Mouse (Mus musculus): ENCODE results near the gene Slc2a4.
"Not testable (repeated sequence)": the region's sequence is repeated elsewhere in the genome, so short reads cannot be mapped to it uniquely, and the experiment has no call there.

The Slc2a4 gene

GRCm38 (mm10) chr11:69970775-69971174, 22.8 kb upstream of the Slc2a4 start:
- DNase-seq (ENCODE audit: low read depth): no peak

DNA sequence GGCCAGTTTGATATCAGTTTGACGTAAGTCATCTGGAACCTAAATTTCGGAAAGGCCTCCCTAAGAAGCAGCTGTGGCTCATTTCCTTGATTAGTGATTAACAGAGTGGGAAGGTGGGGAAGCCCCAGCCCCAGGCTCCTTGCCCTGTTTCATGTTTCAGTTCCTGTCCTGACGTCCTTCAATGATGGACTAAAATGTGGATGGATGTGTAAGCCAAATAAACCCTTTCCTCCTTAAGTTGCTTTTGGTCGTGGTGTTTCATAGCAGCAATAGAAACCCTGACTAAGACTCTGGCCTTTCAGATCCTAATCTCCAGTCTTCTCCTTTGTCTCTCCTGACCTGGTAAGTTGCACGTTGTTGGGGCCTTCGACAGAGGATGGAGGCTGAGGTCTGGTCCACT, 22.2 kb upstream of the Slc2a4 start:
- no peak for DNase-seq (ENCODE audit: low read depth)

DNA sequence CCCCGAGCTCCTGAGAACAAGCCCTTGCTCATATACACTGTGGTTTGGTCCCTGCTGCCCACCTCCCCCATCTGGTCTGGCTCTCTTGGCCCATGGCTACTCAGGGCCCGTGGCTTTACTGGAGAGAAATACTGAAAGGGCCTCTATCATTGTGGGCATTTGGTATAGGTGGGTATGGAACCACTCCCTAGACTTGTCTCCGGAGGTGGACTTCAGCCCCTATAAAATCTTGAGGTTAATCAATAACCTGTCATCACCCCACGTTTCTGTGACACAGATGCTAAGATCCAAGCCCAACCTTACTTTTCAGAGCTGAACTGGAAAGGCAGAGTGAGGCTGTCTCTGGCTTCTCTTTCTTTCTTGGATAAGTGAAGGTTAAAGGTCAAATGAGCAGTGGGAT, 20.8 kb upstream of the Slc2a4 start:
- DNase-seq (ENCODE audit: low read depth): no peak

DNA sequence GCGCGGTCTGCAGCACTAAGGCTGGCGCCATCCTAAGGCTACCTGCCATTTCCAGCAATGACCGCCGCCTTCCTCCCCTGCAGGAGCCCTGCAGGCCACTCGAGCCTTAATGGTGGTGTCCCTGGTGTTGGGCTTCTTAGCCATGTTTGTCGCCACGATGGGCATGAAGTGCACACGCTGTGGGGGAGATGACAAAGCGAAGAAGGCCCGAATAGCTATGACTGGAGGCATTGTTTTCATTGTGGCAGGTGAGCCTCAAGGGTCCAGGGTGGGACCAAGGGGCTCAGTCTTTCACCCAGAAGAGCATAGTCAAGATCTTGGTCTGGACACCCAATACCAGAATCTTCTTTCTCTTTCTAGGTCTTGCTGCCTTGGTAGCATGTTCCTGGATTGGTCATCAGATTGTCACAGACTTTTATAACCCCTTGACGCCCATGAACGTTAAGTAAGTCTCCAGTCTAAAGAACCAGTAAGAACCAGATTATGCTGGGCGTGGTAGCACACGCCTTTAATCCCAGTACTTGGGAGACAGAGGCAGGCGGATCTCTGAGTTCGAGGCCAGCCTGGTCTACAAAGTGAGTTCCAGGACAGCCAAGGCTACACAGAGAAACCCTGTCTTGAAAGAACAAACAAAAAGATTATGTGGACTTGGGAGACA, 19.0 kb upstream of the Slc2a4 start:
- DNase-seq (ENCODE audit: low read depth): no peak

DNA sequence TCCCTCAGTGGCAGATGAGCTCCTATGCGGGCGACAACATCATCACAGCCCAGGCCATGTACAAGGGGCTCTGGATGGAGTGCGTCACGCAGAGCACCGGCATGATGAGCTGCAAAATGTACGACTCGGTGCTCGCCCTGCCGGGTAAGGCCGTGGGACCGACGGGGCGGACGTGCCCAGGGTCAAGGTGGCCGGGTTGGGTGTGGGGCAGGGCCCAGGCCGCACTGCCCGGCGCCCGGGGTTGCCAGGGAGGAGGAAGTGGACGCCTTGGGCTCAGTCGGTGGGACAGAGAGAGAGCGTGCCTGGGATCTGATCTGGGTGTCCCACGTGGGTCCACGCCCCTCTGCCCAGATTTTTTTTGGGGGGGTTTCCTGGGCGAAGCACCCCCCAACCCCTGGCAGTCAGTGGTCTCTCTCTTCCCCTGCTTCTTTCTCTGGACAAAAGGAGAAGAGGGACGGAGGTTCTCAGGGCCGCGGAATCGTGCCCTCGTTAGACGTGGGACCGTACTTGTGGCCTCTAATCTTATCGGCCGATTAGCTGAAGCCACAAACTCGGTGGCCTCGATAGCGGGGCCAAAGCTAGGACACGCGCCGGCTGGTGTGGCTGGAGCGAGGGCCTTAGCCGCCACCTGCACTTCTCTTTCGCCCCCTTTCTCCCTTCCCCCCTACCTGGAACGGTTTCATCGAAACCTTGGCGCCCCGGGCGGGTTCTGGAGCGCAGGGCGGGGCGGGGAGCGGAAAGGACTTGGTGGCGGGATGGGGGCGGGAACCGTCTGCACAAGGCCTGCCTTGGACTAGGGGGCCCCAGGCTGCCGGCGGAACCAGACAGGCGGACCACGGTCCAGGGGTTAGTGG, 18.2 kb upstream of the Slc2a4 start:
- peak; percentile 47 for DNase-seq (ENCODE audit: low read depth)

- DNase-seq (ENCODE audit: low read depth): peak; percentile 35
Measured at GRCm38 (mm10) chr11:69965271-69966005, 17.4 kb upstream of the Slc2a4 start.

DNA sequence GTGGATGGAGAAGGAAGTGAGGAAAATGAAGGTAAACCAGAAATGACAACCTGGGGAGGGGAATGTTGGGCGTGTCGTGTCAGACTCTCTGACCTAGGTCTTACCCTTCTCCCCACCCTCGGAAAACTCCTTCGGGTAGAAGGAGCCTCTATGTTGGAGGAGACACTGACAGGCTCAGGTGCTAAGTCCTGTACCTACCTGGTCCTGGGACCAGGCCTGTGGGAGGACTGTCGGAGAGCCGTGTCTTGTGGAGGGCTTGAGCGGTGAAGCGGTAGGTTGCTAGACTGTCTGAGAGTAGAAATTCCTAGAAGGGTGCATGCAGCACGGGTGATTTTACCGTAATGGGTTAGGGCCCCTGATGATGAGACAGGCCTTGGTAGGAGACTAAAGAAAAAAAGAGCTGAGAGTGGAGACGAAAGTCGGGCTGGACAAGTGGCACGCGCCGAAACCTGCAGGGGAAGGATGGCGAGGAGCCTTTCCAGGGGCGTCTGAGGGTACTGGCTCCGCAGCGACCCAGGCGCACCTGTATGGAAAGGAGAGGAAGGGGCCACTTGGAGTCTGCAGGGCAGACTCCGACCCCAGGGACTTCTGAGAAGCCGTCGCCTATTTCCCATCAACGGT, 16.8 kb upstream of the Slc2a4 start, which contains the start of gene Cldn7:
TSS of gene Cldn7 (plus strand) at position 130 of the 621 bp plus-strand sequence.
- no peak for DNase-seq (ENCODE audit: low read depth)

- DNase-seq (ENCODE audit: low read depth): peak; percentile 44
Measured at GRCm38 (mm10) chr11:69961841-69962240, 13.9 kb upstream of the Slc2a4 start.

DNA sequence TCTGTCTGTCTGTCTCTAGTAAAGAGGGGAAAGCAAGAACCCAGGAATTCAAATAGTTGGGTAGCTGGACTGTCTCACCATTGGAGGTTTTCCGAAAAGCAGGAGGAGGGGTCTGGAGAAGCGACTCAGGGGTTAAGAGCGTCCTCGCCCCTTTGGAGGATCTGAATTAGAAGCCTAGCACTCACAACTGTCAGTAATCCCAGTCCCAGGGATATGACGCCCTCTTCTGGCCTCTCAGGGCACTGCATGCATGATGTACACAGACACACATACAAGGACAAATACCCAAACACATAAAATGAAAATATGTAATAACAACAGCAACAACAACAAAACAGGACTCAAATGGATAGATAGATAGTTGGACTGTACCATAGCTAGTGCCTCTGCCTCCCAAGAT, 12.6 kb upstream of the Slc2a4 start:
- peak; percentile 59 for DNase-seq (ENCODE audit: low read depth)

GRCm38 (mm10) chr11:69956218-69956617, 8.2 kb upstream of the Slc2a4 start:
- peak; percentile 40 for DNase-seq (ENCODE audit: low read depth)

DNA sequence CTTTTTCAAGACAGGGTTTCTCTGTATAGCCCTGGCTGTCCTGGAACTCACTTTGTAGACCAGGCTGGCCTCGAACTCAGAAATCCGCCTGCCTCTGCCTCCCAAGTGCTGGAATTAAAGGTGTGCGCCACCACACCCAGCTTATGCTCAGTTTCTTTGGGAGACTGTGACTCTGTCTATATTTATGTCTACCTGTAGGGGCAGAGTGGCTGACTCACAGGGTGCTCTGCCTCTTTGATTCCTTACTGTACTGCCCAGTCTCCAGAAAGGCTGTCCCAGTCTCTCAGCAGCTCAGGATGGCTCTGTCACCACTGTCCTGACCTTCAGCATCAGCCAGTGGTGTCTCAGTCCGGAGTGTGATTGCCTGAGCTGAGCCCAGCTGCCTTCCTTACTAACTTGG, 7.6 kb upstream of the Slc2a4 start:
- not testable (repeated sequence) for DNase-seq (ENCODE audit: low read depth)

DNA sequence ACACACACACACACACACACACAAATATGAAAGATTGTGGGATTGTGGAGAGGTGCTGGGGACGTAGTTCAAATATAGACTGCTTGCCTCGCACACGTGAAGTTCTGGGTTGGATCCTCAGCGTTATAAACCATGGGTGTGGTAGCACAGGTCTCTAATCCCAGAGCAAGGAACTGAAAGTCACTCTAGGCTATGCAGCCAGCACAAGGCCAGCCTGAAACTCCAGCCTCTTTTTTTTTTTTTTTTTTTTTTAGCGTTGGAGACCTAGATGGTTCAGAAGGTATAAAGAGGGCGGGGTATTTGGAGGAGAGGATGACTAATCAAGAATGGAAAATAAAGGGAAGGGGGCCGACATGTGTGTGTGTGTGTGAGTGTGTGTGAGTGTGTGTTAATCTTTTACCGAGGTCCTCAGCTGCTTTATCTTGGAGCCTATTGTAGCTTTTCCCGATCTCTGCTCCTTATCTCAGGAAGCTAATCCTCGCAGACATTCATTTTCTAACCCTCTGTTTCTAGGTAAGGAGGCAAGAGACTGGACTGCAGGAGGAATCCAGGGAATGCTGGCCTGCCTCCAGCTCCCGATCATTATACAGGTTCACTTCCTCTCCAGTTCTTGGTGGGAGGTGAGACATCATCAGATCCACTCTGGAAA, 5.4 kb upstream of the Slc2a4 start:
- DNase-seq (ENCODE audit: low read depth): no peak

DNA sequence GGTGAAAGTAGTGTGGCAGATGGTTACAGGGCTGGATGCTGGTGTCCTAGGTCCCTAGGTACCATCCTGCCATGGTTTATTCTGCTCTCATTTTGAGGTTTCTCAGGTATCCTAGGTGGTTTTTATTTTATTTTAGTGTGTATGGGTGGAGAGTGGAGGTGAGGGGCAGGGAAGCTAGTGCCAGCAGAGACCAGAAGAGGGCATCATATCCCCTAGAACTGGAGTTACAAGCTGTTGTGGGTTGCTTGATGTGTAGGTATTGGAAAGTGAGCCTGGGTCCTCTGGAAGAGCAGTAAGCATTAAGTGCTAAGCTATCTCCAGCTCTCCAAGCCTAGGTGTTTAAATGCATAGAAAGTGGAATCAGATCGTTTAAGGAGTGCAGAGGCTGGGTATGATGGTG, 4.3 kb upstream of the Slc2a4 start:
- peak; percentile 28 for DNase-seq (ENCODE audit: low read depth)

- peak; percentile 53 for DNase-seq (ENCODE audit: low read depth)
Measured at GRCm38 (mm10) chr11:69950807-69951459, 2.9 kb upstream of the Slc2a4 start.

DNA sequence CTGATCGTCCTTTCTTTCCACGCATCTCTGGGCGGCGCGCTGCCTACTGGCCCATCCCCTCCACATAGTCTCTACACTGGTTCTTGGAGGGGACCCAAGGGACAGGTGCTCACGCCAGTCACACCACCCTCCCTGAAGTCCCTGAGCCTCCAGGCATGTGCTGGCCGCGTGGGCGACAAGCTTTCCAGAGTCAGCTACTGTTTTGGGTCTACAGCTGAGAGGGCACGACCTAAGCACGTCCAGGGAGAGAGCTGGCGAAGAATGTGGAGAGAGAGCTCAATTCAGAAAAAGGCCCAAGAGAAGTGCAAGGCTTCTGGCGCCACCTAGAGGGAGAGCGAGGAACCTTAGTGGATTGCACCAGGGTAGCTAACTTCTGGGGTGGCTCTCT, 769 bp upstream of the Slc2a4 start:
- peak; percentile 95 for DNase-seq (ENCODE audit: low read depth)

DNA sequence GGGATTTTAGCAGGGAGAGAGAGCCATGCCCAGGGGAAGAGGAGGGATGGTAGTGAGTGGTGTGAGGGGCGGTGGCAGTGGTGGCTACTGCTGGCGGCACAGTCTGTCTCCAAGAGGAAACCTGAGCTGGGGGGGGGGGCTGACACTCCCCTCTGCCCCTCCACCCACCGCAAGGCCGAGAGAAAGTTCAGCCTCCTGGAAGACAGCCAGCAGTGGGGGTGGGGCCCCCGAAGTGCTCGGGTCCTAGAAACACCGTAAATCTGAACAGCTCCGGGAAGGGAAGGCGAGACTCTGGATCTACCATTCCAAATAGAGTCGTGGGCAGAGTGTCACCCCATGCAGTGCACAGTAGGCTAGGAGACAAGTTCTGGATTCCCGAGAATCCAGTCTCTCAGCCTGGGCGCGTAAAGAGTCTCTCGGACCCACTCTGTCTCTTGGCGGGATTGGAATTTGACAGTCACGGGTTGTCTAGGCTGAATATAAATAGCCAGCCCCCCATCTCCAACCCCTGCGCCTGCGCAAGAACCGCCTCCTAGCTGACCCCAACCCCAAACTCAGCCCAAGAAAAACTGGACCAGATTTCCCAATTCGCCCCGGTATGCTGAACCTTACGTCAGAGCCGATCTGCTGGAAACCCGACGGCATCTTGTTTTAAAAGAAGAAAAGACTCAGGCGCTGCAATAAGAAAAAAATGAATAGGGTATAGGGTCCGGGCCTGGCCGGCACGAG, 487 bp downstream of the Slc2a4 start:
- DNase-seq (ENCODE audit: low read depth): no peak

- DNase-seq (ENCODE audit: low read depth): no peak
Measured at GRCm38 (mm10) chr11:69945997-69946891, 1.7 kb downstream of the Slc2a4 start.

DNA sequence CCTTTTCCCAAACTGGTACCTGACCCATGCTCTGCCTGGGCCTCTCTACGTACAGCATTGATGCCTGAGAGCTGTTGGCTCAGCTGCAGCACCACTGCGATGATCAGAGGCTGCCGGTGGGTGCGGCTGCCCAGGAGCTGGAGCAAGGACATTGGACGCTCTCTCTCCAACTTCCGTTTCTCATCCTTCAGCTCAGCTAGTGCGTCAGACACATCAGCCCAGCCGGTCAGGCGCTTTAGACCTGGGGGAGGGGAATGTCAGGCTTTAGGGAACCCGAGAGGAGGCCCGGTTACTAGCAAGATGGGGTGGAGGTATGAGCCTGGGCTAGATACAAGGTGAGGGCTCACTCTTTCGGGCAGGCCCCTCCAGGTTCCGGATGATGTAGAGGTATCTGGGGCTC, 2.8 kb downstream of the Slc2a4 start:
- DNase-seq (ENCODE audit: low read depth): no peak

DNA sequence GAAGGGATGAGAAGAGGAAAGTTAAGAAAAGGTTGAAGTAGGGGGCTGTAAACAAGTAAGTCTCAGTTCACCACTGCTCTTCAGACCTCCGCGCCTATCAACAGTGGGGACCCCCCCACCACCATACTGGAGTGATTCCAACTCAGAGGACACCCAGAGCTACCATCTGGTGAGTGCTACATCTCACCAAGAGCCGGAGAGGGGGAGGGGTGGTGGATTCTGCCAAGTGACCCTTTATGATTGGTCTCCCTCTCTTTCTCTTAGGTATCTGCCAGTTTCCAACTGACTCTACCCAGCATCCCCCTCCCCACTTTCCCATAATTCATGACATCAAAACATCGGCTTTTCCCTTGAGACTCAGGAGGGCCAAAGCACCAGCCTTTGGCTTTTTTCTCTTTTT, 7.0 kb downstream of the Slc2a4 start:
- DNase-seq (ENCODE audit: low read depth): no peak

DNA sequence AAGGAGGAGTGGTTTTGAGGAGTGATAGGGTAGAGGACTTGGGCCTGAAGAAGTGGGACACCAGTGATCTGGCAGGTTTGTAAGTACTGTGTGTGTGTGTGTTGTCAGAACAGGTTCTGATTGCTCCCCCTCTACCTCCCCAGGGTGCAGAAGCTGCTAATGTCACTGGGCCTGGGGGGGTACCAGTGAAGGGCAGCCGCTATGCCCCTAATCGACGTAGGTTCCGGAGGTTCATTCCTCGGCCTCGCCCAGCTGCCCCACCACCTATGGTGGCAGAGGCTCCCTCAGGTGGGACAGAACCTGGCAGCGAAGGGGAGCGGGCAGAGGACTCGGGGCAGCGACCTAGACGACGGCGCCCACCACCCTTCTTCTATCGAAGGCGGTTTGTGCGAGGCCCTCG, 8.3 kb downstream of the Slc2a4 start:
- DNase-seq (ENCODE audit: low read depth): no peak
